Mouse (Mus musculus) left cerebral cortex, adult 9 months (tissue): Measurements from ENCODE around the gene Cdc27.

Experiments
- DNase-seq, 2 experiments: peaks; one replicate each; pipeline ENCODE4 v3.0.0; 2022; ENCODE audit warnings: low spot score in 2 of 2

Gene Cdc27

DNA sequence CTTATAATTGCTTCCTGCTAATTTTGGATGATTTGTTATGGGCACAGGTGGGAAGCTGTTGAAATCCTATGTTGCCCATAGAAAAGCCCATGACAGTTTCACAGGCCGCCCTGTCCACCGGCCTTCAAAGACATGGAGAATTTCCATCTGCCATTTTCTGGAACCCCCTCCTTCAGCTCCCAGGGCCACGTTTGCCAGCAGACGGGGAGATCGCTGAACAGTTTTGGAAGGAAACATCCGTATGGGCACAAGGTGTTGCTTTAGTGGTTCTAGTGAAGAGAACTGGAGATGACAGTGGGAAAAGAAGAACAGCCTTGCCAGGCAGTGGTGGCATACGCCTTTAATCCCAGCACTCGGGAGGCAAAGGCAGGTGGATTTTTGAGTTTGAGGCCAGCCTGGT lies 68.4 kb downstream of the Cdc27 start:
- DNase-seq = no peak

DNA sequence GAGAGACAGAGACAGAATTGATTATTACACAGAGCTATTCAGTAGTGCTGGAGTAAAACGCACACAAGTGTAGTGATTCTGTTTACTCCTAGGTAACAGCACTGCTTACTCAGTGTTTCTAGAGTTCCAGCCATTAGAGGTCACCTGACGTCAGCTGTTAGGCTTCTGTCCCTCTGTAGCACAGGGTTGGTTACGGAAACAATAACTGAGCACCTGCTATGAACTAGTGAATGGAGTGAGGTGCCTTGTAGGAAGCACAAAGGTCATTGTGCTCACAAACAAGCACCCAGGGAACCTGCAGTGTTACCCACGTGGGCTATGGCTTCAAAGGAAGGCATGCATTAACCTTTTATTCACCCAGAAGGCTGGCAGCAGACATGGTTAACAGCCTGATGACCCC lies 70.9 kb downstream of the Cdc27 start:
- no peak for DNase-seq

DNA sequence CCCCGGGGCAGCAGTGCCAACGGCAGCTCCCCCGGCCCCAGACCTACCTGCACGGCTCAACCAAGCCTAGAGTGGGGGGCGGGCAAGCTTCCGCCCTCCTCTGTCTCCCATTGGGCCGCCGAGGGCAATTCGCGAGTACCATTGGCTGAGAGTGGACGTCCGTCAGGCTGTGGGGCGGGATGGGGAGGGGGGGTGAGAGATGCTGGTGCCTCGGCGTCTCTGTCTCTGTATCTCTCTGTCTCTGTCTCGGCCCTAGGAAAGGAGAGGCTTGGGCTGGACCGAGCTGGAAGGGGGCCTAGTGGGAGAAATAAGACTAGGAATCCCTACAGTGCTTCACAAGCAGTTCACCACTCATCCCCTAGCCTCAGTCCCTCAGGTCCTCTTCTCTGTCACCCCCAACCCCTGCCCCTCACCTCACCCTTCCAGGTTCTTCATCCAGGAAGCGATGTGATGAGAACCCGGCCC lies 81.0 kb downstream of the Cdc27 start:
- peak; percentile 66 to 90 for DNase-seq

DNA sequence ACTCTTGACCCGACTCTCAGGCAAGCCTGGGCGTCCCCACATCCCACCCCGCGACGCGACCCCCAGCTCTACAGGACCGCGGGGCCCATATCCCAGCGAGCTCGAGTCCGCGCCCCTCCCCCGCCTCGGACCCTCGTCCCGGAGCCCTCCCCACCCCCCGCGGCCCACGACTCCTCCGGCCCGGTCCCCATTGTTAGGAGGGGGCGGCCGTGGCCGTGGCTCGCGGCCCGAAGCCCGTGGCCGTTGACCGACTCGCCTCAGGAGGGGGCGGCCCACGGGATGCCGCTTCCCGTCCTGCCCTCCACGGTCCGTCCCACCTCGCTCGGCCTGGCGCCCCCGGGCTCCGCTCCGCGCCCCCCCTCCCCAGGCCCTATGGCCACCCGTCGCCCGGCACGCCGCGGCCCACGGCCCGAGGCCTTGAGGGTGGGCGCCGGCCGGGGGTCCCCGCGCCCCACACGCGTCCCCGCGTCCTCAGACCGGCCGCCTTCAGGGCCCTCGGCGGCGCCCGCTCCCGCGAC lies 81.6 kb downstream of the Cdc27 start, which contains the start of gene Kansl1:
Kansl1 (minus strand) TSS at position 111 of the 518 bp plus-strand sequence.
- DNase-seq = no peak

DNA sequence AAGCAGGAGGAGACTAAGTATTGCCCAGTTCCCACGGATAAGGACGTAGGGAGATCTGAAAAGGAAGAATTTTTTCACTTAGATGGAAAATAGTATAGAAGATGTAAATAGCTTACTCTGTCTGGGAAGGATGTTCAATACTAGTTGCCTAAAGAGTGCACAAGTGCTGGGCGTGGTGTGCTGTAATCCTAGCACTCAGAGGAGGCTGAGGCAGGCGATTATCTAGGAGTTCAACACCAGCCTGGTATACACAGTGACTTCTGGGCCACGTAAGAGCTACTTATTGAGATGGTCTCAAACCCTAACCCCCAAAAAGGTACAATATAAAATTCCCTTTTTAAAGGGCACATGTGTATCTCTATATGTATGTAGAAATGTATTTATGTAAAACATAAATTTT lies 82.7 kb downstream of the Cdc27 start:
- DNase-seq = no peak

DNA sequence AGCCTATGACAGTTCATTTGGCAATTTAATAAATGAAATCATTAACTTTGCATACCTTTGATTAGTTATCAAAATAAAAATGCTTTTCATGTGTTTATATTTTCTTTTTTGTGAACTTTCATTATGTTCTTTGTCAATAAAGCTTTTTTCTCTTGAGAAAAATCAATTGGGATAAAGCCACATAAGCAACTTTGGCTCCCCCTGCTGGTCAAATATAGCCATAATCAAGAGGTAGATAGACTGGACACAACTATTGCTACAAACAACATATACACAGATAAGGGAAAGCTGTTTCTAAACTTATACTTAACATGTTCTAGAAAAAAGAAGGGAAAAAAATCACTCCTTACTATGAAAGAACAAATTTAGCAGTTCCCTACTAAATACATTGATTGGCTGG lies 88.9 kb downstream of the Cdc27 start:
- peak in 1 of 2 experiments; percentile 71 for DNase-seq

DNA sequence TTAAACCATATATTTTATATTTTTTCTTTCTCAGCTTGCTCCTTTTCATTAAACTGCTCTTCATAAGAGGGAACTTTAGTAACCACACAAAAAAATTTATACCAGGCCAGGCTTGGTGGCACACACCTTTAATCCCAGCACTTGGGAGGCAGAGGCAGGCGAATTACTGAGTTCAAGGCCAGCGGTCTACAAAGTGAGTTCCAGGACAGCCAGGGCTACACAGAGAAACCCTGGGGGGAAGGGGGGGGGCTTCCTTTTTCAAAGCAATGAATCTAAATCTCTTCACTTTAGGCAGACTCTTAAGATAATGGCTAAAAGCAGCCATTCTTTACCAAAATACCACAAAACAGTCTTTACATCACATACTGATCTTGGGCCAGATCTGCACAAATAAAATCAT lies 90.7 kb downstream of the Cdc27 start:
- DNase-seq = no peak

DNA sequence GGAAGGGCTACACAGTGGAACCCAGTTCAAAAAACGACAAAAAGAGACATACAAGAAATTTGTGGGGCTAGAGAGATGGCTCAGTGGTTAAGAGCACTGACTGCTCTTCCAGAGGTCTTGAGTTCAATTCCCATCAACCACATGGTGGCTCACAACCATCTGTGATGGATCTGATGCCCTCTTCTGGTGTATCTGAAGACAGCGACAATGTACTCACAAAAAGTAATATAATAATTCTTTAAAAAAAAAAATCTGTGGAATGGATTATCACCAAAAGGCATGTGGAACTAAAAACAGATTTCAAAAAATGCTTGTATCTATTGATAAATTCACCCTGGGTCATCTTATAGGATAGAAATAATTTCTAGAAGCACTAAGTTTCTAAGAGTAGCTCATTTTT lies 91.9 kb downstream of the Cdc27 start:
- DNase-seq = no peak
